In the genomic region with DNA sequence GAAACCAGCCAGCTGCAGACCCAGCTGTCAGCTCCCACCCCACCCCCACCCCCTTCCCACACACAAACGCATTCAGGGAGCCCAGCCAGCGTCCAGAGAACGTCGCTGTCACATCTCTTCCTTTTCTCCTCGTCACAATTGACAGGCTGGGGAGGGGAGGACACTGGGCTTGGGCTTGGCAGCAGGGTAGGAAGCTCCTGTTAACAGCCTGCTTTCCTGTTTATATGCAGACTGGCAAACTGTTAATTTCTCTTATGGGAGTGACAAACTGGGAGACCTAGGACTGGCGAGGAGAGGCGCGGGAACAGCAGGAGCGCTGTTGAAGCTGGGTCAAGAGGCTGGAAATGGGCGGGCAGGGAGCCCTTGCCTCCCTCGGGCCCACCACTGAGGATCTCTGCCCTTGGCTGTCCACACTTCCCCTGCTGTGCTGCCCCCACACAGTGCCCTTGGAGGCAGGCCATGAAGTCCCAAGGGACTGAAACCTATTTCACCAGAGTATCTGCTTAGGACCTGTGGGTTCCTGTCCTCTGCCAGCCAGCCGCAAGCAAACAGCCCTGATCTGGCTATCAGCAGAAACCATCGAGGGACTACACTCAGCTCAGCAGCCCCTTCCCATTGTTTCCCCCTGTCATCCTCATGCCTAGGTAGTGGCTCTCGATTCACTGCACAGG, we compare ENCODE assay signal across 8 mouse cellular contexts.
DNase-seq lines count a peak whose midpoint lies in the region; ATAC-seq and TF ChIP-seq lines count a peak whose summit lies in the region.

No protein-coding gene starts in this region.

- peak overlapping the region; percentile 35; the same call in 1 of the 2 replicates for H3K9ac ChIP-seq in limb, embryonic 14.5 days (ENCODE audit: low read depth, low read length, severe bottlenecking)
- peak overlapping the region; percentile 42; the same call in 1 of the 2 replicates for H3K9ac ChIP-seq in midbrain, embryonic 14.5 days (replicated peaks; ENCODE audit: low read length)

- H3K9me3 ChIP-seq in limb, embryonic 14.5 days (ENCODE audit: control insufficient read depth, low read length), result no peaks in the 10 kb centered on the region
- H3K9me3 ChIP-seq in midbrain, embryonic 14.5 days (ENCODE audit: control insufficient read depth, low read length), result no peaks in the 10 kb centered on the region

- 0 out of 2 replicates have a peak overlapping the region, but pooled peaks have one; percentile 41 for H3K27ac ChIP-seq in limb, embryonic 14.5 days (replicated peaks; ENCODE audit: low read depth, low read length)
- peak overlapping the region; percentile 84 for H3K27ac ChIP-seq in midbrain, embryonic 14.5 days (replicated peaks; ENCODE audit: low read depth, low read length)

- peaks cover 33% of the 10 kb centered on the region for H3K4me1 ChIP-seq in limb, embryonic 14.5 days (ENCODE audit: control insufficient read depth, insufficient read depth, low read length)
- H3K4me1 ChIP-seq in midbrain, embryonic 14.5 days (ENCODE audit: control insufficient read depth, insufficient read depth, low read length), result peaks cover 14% of the 10 kb centered on the region

- TF ChIP-seq POLR2A in limb, embryonic 14.5 days (IDR thresholded peaks at IDR 0.05; ENCODE audit: borderline replicate concordance, extremely low read depth, insufficient read depth, insufficient read length), result no peak

- H3K4me2 ChIP-seq in limb, embryonic 14.5 days (replicated peaks; ENCODE audit: low read depth, low read length, severe bottlenecking), result peak overlapping the region; percentile 36
- H3K4me2 ChIP-seq in midbrain, embryonic 14.5 days (ENCODE audit: low read length), result peak overlapping the region; percentile 51

- DNase-seq in adrenal gland, postnatal 14 days, result peak; percentile 70
- DNase-seq in cerebellum, postnatal 36 days, result peak; percentile 6 to 13
- peak; percentile 41 for DNase-seq in heart, adult 8-10 months (ENCODE audit: low spot score)
- peak; percentile 65 for DNase-seq in kidney, adult 11 months
- DNase-seq in limb, embryonic 14.5 days (ENCODE audit: low spot score), result peak; percentile 28
- peak; percentile 79 for DNase-seq in midbrain, embryonic 14.5 days
- peak; percentile 62 for DNase-seq in testis, postnatal 10 days (ENCODE audit: low spot score)

- no peak overlapping the region; the same call in 1 of the 2 replicates for H3K4me3 ChIP-seq in limb, embryonic 14.5 days (replicated peaks; ENCODE audit: low read length)
- H3K4me3 ChIP-seq in midbrain, embryonic 14.5 days (replicated peaks; ENCODE audit: low read depth, low read length), result peak overlapping the region; percentile 9; the same call in 1 of the 2 replicates

- H3K36me3 ChIP-seq in limb, embryonic 14.5 days (ENCODE audit: control insufficient read depth, insufficient read depth, low read length), result no peaks in the 10 kb centered on the region
- no peaks in the 10 kb centered on the region for H3K36me3 ChIP-seq in midbrain, embryonic 14.5 days (ENCODE audit: control insufficient read depth, insufficient read depth, low read length)

- peak; percentile 66; the same call in 1 of the 2 replicates for ATAC-seq in limb, embryonic 14.5 days (ENCODE audit: low FRiP score, low read depth)
- peak; percentile 82 for ATAC-seq in midbrain, embryonic 14.5 days (ENCODE audit: low FRiP score, low TSS enrichment)
- ATAC-seq in activated CD4-positive, CD25-positive, alpha-beta regulatory T cell, adult 4 months, result no peak

- 12% methylated on average over 14 of the region's 14 CpGs for whole genome bisulfite sequencing in limb, embryonic 14.5 days
- 3% methylated on average over 14 of the region's 14 CpGs for WGBS in midbrain, embryonic 14.5 days

- no peaks in the 10 kb centered on the region for H3K27me3 ChIP-seq in limb, embryonic 14.5 days (ENCODE audit: control insufficient read depth, insufficient read depth, low read length)
- no peaks in the 10 kb centered on the region for H3K27me3 ChIP-seq in midbrain, embryonic 14.5 days (ENCODE audit: control insufficient read depth, insufficient read depth, low read length)

Comparison
In these comparisons a context has a peak if more than half of its experiments do, and no peak if none do; other contexts are left out.
1. DNase-seq: peak in every context shown above with its lines; median percentile 79 in midbrain, embryonic 14.5 days; 70 in adrenal gland, postnatal 14 days; 65 in kidney, adult 11 months; 62 in testis, postnatal 10 days; 41 in heart, adult 8-10 months; 28 in limb, embryonic 14.5 days; 10 in cerebellum, postnatal 36 days.